Mouse (Mus musculus) common myeloid progenitor, adult 5-6 weeks (primary cell): Measurements from ENCODE around the gene Ilf2. TPM values are rescaled to one million over a fixed set of nuclear protein-coding genes. Genes with fewer than 3 reads are reported as not detected.

ENCODE experiments used
- ATAC-seq: replicated peaks from 2 replicates; pipeline ENCODE4 v1.8.0; 2016; ENCODE audit warnings: low read depth, mild to moderate bottlenecking, moderate TSS enrichment, inconsistent platforms; ENCODE audit not compliant: poor library complexity, severe bottlenecking
- total RNA-seq: library from RNA; stranded (forward); fragments of 200-1000, 187-1606 nt; gene quantifications from 2 replicates; pipeline ENCODE4 v1.2.3, GENCODE M21; 2017

Ilf2 gene
- total RNA-seq, 1 experiment from 2014 or later, result 222 TPM

DNA sequence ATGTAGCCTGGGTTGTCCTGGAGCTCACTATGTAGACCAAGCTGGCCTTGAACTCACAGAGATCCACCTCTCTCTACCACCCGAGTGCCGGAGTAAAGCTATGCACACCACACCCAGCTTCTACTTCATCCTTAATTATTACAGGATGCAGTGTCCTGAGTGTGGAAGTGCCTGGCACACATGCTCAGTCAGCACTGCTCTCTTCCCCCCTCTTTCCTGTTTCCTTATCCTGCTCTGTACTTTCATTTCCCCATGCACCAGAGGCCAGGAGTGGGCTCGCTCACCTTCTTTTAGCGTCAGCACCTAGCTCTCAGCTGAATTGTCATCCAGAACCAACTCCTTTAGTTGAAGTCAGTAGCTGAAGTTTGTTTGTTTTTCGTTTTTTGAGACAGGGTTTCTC lies 15.6 kb upstream of the Ilf2 start:
- ATAC-seq, result no peak

DNA sequence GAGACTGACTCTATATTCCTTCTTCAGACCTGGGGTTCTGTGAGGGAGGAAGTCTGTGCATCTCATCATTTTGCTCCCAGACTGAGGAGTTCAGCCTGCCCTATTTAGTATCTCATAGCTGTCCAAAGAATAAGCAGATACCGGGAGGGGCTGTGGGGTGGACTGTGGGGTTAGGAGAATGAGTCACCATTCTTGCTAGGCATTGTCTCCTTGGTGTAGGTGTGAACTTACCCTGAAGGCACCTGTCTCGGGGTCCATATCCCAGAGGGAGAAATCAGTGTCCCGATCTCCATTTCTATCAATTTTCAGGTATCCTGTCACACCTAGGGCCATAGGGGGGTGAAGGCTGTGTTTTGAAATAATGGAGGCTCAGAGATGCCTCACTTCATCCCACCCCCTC lies 14.0 kb upstream of the Ilf2 start:
- ATAC-seq, result no peak

DNA sequence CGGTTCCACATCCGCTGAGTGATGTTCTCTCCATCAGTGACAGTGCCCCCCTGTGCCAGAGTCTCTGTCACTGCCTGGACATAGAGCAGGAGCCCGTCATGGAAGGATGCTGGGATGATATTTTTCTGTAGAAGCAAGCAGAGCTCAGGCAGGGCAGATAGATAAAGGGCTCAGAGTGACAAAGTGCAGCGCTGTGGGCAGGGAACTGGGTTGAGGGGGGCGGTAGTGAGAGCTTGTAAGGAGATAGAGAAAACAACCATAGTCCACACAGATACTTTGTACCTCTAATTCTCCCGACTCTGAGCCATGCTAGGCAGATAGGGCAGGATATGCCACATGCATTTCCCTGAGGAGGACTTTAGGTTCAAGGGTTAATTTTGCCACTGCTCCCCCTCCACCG lies 13.3 kb upstream of the Ilf2 start:
- ATAC-seq, result no peak

DNA sequence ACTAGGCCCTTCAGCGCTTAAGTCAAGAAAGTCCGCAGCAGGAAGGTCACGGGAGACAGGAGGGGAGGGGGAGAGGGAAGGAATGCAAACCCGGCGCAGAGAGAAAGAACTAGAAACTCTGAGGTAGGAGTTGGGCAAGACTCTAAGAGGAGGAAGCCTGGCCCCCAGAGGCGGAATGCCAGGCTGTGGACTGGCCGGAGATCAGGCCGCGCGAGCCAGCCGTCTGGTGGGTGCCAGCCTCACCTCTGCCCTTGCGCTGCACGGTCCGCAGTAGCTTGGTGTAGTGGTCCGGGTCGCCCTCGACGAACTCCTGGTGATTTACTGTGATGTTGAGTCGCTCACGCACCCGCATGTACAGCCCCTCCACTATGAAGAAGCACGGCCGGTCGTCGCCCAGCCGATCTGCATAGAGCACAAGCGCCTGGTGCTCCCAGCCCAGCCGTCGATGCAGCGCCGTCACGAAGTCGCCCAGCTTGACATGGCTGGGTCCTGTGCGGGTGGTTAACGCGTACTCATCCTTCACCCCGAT lies 11.3 kb upstream of the Ilf2 start:
- ATAC-seq, result peak; percentile 22; the same call in 1 of the 2 replicates

DNA sequence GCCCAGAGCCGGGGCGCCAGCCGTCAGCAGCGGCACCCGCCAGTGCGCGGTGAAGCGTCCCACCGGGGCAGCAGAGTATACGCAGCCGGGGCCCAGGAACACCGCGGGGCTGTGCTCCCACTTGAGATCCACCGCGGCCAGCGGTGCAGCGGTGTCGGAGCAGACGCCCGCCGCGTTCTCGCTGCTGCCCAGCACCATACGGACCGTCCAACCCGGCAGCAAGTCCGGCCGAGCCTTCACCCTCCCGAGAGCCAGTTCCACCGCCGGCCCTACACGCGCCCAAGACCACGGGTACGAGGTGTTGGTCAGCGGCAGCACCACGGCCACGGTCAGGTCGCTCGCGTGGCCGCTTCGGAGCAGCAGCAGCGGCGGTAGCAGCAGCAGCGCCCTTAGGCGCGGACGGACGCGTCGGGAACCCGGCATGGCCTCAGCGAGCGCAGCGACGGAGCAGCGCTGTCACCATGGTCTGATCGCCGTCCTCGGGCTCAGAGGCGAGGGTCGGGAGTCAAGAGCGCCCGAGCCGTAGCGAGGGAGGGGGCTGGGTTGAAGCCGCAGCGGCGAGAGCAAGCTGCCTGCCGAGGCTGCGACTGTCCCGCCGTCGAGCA lies 10.7 kb upstream of the Ilf2 start:
- ATAC-seq, result peak; percentile 4; the same call in 1 of the 2 replicates

DNA sequence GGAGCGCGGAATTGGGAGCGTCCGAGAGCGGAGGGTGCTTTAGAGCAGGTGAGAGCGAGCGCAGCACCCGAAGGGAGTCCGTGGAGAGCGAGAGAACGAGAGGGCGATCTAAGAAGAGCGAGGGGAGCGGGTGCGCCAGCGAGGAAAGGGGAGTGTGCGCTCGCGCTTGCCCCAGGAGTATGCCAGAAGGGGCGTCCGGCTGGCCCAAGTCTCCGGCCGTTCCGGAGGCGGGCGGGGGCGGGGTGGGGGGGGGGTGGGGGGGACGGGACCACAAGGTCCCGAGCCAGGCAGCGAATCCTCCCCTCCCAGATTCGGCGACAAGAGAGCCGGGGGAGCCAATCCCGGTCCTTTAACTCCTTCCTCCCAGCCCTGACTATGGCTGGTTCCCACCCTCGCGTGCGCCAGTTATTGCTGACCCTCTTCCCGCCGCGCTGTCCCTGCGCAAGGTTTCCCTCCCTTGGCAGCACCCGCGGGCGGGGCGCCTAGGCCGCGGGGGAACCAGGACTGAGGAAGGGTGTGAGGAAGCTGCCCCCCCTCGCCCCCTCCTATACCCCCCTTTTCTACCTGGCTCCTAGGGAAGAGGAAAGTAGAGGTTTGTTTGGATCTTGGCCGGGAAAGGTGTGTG lies 10.1 kb upstream of the Ilf2 start, which contains the start of gene Npr1:
Npr1 (minus strand) TSS at position 181 of the 625 bp plus-strand sequence.
- ATAC-seq, result 0 out of 2 replicates have a peak, but pooled peaks have one; percentile 27

DNA sequence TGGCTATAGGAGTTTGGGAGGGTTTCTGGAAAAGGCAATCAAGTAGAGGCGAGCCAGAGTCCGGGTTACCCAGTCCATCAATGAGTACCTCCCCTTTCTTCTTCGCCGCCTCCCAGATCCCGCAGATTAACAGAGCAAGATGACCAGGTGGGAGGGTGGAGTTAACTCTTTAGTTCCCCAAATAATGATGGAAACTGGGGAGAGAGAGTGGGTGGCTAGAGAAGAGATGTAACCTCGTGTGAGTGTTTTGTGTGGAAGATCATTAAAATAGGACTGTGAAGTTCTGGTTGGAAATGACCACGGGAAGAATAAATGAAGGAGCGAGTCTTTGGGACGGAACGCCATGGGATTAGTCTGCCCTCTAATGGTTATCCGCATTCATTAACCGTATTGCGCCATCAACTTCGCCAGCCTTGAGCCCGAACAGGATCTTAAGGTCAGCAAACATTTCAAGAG lies 9.6 kb upstream of the Ilf2 start:
- ATAC-seq, result peak; percentile 41

DNA sequence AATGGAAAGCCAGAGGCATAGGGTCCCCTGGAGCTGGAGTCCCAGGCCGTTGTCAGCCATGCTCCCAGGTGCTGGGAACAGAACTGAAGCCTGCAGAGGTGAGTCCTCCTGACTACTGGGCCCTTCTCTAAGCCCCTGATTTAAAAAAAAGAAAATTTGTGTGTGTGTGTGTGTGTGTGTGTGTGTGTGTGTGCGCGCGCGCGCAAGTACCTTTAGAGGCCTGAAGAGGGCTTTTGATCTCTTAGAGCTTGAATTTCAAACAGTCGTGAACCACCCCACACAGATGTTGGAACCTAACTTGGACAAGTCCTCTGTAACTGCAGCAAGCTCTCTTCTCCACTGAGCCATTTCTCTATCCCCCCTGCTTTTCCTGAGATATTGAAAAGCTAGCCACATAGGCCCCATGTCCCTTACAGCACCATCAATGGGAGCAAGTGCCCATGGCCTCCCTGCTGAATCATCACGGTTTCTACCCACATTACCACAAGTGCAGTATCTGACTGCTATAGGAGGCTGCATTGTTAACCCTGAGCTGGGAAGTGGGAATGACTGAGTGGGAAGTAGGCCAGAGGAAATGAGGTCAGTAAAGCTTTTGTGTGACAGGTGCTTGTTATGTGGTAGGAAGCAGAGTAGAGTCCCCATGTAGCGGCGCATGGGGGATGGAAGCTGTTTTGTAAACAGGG lies 8.2 kb upstream of the Ilf2 start:
- ATAC-seq, result no peak

DNA sequence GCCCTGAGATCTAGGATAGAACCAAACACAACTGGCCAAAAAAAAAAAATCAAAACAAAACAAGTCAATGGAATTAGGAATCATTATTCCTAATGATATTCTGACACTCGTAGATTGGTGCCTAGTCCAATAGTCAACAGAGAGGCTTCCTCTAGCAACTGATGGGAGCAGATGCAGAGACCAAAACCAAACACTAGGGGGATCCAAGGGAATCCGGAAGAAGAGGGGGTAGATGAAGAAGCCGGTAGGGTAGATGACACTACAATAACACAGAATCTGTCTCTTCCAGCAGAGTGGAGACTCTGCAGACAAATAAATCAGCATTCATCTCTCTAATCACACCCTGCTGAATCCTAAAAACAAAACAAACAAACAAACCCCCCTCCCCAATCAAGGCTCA lies 3.7 kb upstream of the Ilf2 start:
- ATAC-seq, result peak; percentile 55

DNA sequence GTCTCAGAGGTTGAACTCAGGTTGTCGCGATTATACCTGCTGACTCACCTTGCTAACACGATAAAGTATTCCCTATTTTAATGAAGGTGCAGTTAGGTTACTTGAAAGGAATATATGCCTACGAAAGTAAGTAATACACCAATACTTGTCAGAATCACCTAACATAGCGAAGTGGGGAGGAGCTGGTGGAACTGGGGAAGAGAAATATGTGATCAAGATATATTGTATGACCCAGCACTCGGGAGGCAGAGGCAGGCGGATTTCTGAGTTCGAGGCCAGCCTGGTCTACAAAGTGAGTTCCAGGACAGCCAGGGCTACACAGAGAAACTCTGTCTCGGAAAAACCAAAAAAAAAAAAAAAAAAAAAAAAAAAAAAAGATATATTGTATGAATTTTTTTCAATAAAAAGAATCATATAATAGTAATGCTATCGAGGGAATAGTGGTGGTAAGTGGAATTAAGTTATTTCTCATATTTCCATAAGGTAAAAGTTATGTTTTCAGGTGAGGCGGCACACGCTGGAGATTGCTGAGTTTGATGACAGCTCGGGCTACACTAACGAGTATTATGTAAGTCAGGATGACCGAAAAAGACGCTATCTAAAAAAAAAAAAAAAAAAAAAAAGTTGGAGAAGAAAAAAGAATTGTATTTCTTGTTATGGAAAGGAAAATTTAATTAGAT lies 635 bp upstream of the Ilf2 start:
- peak; percentile 6; the same call in 1 of the 2 replicates for ATAC-seq

DNA sequence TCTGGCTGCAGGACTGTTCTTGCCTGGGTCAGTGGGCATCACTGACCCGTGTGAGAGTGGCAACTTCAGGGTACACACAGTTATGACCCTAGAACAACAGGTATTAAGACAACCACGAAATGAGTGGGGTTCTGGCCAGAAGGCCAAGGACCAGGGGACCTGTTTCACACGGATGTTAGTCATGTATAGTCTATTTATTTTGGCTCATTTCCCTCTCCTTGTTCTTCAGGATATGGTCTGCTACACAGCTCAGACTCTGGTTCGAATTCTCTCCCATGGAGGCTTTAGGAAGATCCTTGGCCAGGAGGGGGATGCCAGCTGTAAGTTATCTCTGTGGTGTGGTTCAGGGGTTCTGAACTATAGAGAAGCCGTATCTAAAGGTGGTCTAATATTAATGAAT lies 11.1 kb downstream of the Ilf2 start:
- no peak for ATAC-seq

DNA sequence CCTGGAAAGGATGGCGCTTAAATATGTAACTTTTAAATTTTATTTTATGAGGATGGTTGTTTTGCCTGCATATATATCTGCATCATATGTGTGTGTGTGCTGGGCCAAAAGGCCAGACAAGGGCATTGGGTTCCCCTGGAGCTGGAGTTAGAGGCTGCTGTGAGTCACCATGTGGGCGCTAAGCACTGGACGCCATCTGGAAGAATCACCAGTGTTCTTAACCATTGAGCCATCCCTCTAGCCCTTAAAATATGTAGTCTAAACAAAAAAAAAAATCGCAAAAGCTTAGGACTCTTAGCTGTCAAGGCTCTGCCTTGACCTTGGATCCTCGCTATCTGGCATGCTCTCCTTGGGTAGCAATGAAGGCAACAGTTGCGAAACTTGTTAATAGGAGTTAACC lies 12.7 kb downstream of the Ilf2 start:
- no peak for ATAC-seq

DNA sequence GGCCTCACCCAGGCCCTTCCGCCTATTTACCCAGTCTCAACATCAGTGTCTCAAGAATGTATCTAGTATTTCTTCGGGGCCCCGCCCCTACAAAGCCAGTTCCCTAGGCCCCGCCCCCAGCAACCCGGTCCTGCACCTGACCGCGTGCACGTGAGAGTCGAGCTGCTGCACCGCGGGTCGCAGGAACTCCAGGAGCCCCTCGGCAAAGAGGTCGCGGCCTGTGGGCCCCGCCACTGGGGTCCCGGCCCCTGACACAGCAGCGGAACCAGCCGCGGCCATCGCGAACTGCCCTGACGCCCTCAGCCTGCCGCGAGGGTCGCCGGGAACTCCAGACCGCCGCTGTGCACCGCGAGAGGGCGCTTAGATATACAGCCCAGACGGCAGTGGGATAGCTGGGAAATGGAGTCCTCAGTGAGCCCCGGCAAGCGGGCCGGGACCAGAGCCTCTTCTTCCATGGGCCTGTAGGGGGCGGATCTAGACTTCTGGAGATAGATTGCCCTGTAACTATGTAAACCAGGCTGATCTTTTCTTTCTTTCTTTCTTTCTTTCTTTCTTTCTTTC lies 14.8 kb downstream of the Ilf2 start, which contains the start of gene Snapin:
Snapin (minus strand) TSS at position 338 of the 561 bp plus-strand sequence.
- ATAC-seq, result peak; percentile 99

DNA sequence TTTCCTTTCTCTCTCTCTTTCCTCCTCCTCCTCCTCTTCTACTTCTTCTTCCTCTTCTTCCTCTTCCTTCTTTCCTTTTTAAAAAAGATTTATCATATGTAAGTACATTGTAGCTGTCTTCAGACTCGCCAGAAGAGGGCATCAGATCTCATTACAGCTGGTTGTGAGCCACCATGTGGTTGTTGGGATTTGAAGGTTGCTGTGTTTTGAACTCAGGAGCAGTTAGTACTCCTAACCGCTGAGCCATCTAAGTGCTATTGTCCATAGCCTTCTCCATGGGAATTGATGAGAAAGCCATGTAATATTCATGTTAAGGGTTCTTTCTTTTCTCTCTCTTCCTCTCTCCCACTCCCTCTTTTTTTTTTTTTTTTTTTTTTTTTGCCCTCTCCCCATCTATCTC lies 15.4 kb downstream of the Ilf2 start:
- peak; percentile 7; the same call in 1 of the 2 replicates for ATAC-seq

DNA sequence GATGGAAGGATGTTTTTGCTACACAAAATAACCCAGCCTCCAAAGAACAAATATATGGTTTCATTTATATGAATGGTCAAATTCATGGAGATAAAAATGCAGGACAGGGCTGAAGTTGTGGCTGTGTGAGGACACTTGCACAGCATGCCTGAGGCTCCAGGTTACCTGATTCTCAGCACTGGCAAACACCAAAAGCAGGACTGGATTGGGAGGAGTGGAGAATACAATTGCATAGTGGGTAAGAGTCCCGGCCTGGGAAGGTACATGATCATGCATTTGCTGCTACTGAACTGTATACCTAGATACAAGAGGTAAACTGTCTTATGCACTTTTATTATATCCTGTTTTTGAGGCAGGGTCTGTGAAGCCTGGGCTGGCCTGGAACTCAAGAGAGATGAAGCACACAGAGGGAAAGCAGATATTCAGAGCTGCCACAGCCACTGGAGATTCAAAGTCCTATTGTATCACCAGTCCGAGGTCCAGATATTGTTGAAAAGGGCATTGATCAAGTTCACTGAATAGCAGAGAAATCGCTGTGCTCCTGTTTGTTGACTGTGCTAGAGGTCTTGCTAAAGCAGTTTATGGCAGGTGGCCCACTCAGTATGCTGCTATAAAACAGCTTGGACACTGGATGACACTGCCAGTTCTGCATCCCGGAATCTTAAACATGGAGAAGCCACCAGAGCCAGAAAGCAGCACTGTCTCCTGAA lies 18.1 kb downstream of the Ilf2 start:
- ATAC-seq, result no peak

DNA sequence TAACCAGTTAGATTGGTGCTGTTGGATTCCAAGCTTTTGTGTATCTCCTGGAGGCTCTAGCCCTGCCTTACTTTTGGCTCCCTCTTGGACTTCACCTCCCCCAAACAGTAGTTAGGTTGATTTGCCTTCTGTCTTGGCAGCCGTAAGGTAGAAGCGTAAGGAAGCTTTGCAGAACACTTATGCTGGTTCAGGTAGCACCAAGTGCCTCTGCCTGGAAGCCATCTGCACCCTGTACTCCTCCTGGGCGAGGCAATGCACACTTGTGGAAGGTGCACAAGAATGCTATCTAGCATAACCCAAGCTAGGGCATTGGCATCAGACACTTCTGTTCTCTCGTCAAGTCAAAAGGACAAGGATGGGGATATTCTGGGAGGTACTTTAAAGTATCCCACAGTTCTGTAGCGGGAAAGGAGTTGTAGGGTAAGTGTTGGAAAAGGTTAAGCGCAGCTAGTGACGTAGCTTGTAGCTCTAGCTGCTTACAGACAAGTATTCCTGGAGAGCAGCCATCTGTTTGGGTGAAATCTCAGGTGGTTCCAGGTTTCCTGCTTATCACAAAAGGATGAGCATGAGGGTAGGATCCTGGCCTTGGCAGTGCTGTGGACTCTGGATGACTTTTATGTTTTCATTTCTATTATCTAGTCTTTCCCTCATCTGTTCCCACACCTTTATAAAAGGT lies 20.1 kb downstream of the Ilf2 start:
- ATAC-seq, result no peak

DNA sequence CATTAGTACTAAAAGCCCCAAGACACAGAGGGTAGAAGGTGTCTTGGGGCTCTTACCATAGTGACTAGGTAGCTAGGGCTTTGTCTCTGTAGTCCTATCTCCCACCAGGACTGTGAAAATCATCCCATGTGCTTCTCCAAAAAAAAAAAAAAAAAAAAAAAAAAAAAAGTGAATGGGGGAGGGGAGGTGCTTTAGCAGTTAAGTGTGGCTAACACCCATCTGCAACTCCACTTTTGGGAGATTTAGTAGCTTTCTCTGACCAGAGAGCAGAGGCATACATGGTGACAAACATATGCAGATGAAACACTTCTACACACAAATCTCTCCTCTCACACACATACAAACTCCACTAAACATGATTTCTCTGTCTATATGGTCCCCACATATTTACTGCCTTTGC lies 21.7 kb downstream of the Ilf2 start:
- ATAC-seq, result no peak

DNA sequence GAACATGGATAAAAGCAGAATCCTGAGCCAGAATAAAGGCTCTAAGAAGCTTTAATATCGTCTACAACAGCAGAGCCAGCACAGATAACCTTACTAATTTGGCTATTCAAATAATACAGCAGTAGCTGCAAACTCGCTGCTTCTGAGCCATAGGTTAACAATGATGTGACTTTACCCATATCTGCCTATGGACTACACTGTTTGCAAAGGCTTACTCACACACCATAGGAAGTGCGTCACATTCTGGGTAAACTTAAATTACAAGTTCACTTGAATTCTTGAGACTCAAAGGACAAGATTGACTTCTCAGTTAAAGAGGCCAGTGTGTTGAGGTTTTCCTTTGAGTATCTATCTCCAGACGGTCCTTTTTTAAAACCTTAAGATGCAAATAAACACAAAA lies 27.5 kb downstream of the Ilf2 start:
- no peak for ATAC-seq

DNA sequence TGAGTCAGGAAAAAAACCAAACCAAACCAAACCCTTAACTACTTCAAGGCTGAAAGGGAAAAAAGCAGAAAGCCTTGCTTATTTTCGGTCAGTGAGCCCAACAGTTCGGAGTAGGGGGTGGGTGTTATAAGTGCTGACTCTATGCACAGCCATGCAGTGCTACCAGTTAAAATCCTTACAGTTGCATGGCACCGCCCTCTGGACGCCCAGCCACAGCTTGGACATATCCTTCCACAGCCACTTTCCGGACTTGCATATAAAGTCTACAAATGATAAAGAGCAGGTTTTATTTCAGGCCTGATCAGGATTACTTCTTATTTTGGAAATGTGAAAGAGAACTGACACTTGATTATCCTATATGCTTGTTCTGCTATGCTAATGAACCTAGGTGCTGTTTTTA lies 29.3 kb downstream of the Ilf2 start:
- ATAC-seq, result no peak
